Mouse (Mus musculus) kidney, adult 11 months (tissue): ENCODE data around the gene Zyx.

Experiments
- DNase-seq: peaks from one replicate; pipeline ENCODE4 v3.0.0; 2022

Zyx gene

GRCm38 (mm10) chr6:42370630-42371363, 21.4 kb downstream of the Zyx start:
- no peak for DNase-seq

DNA sequence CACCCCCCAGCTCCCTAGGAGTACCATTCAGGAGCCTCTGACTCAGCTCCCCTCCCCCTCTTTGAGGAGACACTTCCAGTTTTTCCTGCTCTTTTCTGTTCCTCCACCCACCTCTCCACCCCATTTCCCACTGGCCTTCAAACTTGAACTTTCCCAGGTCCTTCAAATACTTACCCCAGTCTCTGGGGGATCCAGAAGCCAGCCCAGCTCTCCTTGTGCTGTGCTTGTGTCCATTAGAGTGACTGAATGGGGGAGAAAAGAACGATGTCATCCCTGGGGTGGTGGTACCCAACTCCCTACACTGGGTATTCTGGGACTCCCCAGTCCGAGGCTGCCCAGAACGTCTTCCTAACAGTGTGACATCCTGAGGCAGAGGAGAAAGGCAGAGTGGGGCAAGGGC, 22.6 kb downstream of the Zyx start:
- no peak for DNase-seq

DNA sequence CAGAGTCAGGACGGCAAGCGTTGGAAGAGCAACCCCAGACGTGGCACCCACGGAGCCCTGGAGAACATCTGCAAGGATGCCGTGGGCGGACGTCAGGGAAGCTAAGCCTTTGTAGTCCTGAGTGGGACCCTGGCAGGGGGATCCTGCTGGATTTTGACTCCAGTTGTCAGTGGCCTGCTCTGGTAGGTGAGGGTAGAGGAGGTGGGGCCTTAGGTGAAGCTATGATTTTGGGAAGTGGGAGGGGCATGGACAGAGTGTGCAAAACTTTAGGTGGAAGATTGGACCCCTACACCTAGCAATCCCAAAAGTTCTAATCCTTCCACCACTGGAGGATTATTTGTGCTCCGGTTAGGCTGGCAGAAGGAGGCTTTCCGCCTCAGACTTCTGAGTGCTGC, 23.0 kb downstream of the Zyx start:
- no peak for DNase-seq

- peak; percentile 81 for DNase-seq
These were observed 23.6 kb downstream of the Zyx start, which contains the start of gene Epha1 for GRCm38 (mm10) chr6:42372816-42373547. Gene Epha1 (minus strand): TSS chr6:42373268.

DNA sequence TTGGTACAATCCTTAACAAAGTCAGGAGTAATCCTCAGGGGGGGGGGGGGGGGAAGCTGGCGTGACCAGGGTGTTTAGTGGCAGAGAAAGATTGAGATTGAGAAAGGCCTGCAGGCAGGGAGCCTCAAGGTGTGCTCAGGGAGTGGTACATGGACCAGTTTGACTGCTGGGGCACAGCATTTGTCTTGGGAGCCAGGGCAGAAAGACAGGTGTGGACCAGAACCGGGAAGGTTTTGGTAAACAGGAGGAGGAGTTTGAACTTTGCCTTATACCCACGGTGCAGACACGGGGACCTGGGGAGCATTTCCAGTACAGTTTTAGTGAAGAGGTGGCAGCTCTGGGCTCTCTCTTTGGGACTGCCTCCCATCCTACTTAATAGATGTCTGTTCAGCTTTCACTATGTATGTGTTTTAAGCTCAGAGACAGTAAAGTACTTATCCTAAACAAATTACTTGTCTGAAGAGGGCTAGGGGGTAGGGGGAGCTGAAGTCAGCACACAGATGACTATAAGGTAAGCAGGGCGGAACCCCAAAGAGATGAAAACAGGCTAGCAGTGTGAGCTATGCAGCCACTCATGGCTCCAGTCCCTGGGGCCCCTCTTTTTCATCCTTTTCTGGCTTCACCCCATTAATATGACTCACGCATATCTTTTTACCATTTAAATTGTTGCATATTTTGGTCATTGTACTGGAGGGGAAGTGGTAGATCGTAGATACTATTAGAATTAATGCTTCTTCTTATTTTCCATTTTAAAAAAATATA, 24.4 kb downstream of the Zyx start:
- no peak for DNase-seq

DNA sequence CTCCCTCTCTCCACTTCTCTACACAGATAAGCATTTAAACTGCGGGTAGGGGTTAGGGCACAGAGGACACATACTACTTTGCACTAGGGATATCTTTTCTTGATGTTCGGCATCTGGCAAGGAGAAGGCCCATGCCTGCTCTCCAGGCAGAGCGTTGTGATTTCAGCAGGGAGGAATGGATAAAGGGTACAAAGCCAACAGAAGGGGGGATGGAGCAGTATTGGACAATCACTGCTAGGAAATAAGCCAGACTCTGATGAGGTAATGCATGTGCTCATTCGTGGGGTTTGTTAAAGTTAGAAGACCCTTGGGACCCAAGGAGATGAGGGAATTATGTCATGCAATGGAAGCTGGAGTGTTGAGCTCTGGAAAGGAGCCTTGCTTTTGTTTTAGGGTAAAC, 25.3 kb downstream of the Zyx start:
- DNase-seq, result no peak

DNA sequence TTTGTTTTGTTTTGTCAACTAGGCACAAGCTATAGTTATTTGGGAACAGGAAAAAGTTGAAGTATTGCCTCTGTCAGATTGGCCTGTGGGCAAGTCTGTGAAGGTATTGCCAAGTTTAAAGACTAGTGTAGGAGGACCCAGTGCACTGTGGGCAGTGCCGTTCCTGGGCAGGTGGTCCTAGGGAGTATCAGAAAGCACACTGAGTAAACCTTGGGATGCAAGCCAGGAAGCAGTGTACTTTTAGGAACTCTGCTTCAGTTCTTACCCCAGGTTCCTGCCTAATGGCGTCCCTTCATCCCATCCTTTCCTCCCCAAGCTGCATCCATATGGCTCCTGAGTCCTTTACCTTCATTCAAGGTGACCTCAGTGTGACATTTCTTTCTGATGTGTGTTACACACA, 25.7 kb downstream of the Zyx start:
- DNase-seq, result no peak

- no peak for DNase-seq
These were observed 26.6 kb downstream of the Zyx start for GRCm38 (mm10) chr6:42376016-42376415.

- no peak for DNase-seq
These were observed 27.1 kb downstream of the Zyx start for GRCm38 (mm10) chr6:42376504-42377019.

GRCm38 (mm10) chr6:42377280-42377679, 27.9 kb downstream of the Zyx start:
- no peak for DNase-seq

DNA sequence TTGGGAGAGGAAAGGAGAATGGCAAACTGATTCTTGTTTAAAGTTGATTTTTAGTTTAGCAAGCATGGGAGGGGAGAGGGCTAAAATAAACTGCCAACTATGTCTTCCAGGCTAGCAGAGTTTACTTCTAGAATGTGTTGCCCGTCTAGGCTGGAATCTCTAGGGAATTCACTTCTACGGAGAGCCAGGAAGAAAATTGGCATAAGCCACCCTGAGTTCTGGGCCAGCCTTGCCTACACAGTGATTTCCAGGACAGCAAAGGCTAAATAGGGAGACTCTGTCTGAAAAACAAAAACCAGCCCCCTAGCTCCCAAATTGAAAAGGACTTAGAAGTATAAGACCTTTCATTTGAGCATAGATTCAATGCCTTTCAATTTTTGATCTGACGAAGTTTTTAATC, 30.1 kb downstream of the Zyx start:
- DNase-seq, result no peak

DNA sequence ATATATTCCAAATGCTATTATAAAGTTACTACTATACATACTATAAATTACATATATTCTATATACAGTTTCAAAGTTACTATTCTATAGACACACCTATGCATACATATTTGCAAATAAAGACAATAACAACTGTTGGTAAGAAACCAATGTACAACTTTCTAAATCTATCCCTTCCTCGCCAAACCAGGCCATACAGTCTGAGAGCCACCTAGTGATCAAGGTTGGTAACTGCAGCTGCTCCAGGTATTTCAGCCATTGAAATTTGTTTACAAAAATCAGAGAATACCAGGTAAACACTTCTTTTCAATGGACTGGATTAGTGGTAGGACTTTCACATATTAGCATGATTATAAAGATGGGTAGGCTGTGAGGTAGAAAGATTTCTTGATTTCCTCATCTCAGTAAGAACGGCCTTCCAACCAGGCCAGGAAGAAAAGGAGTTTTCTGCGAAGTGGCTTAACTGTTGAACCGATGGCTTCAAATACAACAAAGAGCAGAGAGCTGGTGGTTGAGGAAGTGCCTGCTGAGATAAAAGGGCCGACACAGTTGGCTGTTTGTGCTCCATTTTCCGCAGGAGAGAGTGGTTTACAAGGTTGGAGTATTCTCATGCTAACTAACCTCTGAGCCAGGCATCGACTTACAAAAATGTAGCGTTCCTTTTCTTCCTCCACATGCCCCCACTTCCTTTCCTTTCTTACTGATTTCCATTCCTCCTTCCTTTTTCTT, 31.1 kb downstream of the Zyx start:
- no peak for DNase-seq

DNA sequence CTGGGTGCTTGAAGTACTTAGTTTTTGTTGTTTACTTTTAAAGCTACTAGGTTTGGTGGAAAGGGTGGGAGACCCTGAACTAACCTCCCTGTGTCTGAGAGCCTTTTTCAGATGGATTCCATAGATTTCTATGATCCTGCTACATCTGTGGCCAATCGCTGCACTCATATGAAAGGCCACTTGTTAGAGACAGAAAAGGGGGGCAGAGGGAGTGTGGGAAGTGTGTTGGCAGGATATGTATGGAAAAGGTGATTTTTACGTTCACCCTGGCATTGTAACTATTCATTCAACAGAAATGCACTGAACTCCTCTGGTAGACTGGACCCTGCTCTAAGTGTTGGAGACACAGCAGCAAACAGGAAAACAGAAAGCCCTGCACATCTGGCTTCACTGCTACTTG, 31.8 kb downstream of the Zyx start:
- no peak for DNase-seq

DNA sequence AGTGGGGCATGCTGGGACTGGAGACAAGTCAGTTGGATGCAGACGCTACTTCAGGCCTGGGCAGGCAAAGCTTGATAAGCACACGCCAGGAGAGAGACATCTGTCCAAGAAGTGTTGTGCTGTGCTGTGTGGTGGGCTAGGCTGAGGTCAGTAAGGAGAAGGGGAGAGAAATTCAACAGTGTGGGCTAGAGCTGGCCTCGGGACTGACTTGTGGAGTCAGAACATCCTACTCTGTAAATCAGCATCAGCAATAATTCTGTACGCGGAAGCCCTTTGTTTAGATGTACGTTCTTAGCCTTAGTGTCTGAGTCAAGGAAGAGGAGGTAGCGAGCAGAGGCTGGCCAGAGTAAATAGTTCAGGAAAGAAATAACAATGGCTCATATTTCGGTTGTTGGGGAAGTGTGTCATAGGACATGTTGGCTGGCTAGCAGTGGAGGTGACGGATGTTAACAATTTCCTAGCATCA, 32.5 kb downstream of the Zyx start:
- DNase-seq, result no peak

DNA sequence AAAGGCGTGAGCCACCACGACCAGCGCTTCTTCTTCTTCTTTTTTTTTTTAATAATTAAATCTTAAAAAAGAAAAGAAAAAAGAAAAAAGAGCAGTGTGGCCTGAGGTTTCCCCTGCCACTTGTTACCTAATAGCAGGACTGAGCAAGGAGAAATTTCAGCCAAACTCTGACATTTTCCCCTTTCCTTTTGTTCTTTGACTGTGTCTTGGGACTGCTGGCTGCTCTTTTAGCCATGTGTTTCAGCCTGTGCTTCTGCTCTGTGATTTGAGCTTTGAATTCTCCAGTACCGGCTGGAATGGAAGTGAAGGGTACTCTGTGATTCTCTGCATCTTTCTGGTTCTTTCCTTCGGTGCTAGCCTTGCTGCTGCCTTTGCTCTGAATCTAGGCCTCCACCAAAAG, 33.9 kb downstream of the Zyx start:
- no peak for DNase-seq

DNA sequence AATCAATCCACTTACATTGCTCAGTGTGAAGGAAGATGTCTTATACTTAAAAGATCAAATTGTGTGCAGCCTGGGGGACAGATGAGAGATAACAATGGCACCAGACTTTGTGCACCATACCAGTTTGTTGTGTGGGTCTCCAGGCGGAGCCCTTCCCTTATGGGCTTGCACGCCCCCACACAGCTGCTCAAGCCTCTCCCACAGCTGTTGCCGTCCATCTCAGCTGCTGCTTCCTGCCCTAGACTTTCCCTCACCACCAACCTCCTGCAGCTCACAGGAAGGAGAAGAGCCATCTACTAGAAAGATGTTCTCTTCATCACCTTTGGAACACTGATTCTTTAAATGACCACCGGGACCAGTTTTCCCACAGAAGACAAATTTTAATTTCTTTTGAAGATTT, 36.2 kb downstream of the Zyx start:
- no peak for DNase-seq

DNA sequence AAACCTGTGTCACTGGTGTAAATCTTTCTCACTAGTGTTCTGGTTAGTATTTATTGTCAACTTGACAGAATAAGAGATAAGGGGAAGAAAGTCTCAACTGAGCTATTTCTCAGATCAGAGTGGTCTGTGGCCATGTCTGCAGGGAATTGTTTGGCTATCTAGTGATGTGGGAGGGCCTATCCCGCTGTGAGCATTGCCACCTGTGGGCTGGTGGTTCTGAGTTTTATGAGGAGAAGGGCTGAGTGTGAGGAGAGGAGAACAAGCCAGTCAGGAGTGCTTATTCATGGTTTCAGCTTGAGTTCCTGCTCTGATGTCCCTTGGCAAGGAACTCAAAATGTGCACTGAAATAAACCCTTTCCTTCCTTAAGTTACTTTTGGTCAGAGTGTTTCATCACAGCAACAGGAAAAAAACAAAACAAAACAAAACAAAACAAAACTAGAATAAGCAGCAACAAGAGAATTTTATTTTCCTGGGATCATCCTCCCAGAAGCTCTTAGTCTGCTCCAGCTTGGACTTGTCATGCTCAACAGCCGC, 42.4 kb downstream of the Zyx start:
- DNase-seq, result no peak

DNA sequence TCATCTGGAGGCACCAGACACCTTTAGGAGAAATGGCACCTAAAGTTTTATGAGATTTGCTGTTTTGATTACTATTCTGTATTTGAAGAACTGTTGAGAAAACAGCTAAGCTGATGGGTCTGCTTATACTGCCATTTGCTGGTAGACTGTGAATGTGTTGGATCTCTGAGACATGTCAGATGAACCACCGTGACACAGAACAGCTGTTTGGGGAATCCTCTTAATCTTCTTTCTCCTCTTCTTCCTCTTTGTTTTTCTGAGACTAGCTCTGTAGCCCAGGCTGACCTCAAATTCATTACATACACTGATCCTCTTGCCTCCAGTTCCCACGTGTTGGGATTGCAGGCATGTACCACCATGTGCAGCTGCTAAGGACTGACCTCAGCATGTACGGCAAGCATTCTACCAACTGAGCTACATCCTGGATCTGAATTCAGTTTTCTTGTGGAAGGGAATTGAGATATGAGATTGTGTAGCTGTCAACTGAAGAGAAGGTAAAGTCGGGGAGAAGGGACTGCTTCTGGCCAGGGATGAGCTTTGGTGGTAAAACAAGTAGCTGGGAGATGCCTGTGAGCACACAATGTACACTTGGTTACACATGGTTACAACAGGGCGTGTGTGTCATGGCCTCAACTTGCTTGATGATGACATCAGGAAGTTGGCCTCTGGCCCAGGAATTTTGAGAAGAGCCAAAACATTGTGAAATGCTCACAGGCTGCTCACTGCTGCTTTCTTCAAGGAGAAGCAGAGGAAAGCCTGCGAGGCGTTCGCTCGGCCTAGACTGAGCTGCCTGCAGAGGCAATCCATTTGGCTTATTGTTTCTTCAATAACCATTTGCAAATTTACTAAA, 46.8 kb downstream of the Zyx start:
- peak; percentile 77 for DNase-seq

- DNase-seq, result no peak
These were observed 47.7 kb downstream of the Zyx start for GRCm38 (mm10) chr6:42397041-42397657.

GRCm38 (mm10) chr6:42398285-42398684, 48.9 kb downstream of the Zyx start:
- no peak for DNase-seq

DNA sequence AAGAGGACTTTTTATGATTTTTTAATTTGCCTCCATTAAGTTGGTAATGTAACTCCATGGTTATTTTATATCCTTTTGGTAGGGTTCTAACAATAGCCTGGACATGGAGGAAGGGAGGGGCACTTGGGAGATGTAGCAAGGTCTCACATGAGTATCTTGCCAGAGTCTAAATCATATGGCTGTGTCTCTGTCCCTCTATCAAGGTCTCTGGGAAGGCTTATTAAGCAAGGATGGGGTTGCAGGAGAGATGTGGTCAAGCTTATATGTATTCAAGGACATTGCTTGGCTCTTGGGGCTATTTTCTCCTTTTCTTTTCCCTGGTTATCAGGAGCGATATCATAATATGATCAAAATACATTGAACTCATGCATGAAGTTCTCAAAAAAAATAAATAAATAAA, 49.6 kb downstream of the Zyx start:
- DNase-seq, result no peak
